Mouse (Mus musculus): ENCODE data around the gene Usp5. TPM values are rescaled to one million over a fixed set of nuclear protein-coding genes. Genes with fewer than 3 reads are reported as not detected.
A peak's percentile ranks its signal among the peaks of the same experiment; 100 is the strongest.

Usp5 gene
- polyA plus RNA-seq, 1 experiment from 2014 or later, result 178 TPM

DNA sequence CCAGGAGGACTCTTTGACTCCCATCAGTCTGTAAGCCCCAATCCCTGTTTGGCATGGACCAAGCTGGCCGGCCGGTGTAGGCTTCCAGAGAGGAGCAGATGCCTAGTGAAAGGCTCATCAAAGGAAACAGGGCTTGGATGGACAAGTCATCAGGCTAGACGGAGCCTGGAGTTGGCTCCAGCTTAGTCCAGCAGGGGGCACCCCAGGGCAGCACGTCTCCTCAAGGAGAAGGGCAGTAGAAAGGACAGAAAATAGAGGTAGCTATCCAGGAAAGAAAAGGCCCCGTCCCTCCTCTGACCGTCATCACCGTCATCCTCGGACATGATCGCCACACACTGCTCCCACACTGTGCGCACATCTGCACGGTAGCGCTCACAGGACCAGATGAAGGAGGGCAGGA, 30.4 kb upstream of the Usp5 start:
- Histone ChIP-seq H3K36me3 (ENCODE audit: poor library complexity, severe bottlenecking) (peaks cover 6% of the 10 kb centered on the region; the same call in 1 of the 2 replicates), H3K4me3 (no peak overlapping the region), H3K27me3 (no peaks in the 10 kb centered on the region), H3K4me2 (peak overlapping the region; percentile 36), H3K9me3 (replicated peaks) (no peaks in the 10 kb centered on the region), H3K4me1 (peaks cover 80% of the 10 kb centered on the region), H3K9ac (peak overlapping the region; percentile 45; the same call in 1 of the 2 replicates), H3K27ac (peak overlapping the region; percentile 44; the same call in 1 of the 2 replicates)
- ATAC-seq, result no peak
- 6% methylated on average over 12 of the region's 12 CpGs for WGBS

DNA sequence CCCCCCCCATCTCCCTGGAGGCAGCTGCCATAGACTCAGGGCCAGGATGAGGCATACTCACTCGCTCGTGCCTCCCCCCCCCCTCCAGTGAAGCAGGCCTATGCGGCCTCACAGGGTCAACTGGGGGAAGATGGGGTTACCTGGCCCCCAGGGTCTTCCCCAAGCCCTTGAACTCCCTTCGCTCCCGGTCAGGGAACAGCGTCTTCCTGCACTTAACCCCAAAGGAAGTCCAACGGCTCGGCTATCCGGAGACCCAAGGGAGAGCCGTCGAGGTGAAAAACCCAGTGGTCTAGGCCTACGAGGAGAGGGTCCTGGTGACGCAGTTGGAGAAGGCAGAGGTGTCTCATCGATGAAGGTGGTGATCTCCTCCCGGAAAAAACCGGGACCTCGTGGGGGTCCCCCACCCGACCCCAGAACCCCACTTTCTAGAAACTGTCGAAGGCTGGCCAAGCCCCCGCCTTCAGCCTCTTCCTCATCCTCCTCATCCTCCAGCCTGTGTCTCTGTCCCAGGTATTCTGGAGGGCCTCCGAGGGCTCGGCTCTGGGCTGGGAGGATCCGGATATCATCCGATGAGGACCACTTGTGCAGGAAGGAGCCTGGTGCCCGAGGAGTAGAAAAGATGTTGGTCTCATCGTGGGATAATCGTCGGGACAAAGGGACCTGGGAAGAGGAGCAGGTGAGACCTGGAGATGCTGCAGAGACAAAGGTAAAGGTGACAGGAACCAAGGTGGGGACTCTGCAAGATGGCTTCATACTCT, 29.5 kb upstream of the Usp5 start:
- 0 out of 2 replicates have a peak overlapping the region, but pooled peaks have one; percentile 76 for H3K4me2 ChIP-seq
- no peaks in the 10 kb centered on the region for H3K9me3 ChIP-seq (replicated peaks)
- no peak overlapping the region for H3K4me3 ChIP-seq
- no peak overlapping the region for H3K27ac ChIP-seq
- WGBS, result 81% methylated on average over 28 of the region's 28 CpGs
- H3K36me3 ChIP-seq (ENCODE audit: poor library complexity, severe bottlenecking), result peaks cover 7% of the 10 kb centered on the region
- ATAC-seq, result no peak
- H3K4me1 ChIP-seq, result peaks cover 76% of the 10 kb centered on the region
- H3K27me3 ChIP-seq, result no peaks in the 10 kb centered on the region
- H3K9ac ChIP-seq, result 0 out of 2 replicates have a peak overlapping the region, but pooled peaks have one; percentile 12

DNA sequence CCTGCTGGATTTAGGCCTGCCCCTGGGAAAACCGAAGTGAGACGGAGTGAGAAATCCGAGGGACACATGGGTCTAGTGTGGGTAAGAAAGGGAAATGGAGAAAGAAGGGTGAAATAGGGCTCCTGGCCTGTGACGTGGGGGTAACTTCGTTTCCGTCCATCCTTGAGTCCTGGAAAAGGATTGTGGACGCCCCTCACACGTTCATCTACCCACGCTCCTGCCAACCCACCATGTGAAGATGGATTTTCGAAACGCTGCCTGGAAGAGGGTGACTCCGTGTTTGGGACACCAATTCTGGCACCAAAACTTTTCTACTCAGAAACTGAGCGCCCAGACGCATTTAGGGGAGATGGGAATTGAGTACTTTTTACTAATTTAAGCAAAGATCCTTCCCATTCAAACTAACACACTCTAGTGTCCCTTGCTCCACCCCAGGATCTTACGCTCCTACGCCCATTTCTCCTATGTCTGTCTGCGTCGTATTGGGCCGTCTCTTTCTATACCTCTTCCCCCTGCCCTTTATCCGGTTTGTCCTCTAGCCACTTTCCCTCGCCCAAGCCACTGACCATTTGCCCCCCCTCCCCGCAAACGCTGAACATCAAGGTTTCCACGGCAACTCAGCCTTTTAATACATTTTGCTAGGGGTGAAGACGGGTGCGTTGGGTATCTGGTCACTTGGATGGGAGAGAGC, 28.7 kb upstream of the Usp5 start:
- H3K4me1 ChIP-seq, result peaks cover 69% of the 10 kb centered on the region
- WGBS, result 26% methylated on average over 26 of the region's 26 CpGs

DNA sequence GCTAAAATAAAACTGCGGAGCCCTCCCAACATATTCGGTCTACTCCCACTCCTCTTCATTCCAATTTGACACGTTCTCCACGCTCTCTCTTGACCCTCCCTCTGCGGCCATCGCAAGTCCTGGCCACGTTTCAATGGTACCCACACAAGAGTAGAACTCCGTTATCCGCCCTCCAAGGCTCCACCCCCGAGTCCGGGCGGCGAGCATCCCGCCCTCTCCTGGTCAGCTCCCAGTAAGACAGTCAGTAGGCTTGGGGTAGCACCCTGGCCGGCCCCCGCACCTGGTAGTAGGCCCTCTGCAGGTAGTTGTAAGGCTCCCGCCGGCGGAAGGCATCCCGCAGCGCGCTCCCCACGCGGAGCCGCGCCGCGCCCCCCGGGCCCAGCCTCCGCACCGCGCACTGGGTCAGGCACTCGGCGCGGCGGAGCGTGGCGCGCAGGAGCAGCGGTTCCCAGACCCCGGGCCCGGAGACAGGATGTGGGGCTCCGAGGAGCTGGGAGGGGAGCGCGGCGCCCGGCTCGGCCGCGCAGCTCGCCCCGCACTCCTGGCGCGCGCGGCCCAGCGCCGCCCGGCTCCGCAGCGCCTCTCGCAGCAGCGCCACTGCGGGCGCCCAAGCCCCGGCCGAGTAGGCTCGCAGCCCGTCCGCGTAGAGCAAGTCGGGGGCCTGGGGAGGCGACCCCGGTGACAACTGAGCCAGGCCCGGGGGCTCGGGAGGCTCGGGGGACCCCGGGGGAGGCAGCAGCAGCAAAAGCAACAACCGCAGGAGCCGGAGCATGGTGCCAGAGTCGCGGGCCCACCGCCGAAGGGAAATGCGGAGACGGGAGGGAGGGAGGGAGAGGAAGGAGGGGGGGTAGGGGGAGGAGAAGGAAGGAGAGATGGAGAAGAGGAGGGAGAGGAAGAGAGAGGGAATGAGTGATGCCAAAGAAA, 27.9 kb upstream of the Usp5 start, which contains the start of gene P3h3:
Gene P3h3 (minus strand): TSS at position 837 of the 924 bp plus-strand sequence.
- Histone ChIP-seq H3K4me2 (peak within 1 kb of the TSS; percentile 76), H3K27ac (peak within 1 kb of the TSS; percentile 97), H3K9me3 (replicated peaks) (no peaks in the 10 kb centered on the region), H3K27me3 (no peaks in the 10 kb centered on the region), H3K9ac (peak within 1 kb of the TSS; percentile 97), H3K36me3 (ENCODE audit: poor library complexity, severe bottlenecking) (peaks cover 20% of the 10 kb centered on the region), H3K4me1 (peaks cover 61% of the 10 kb centered on the region), H3K4me3 (peak within 1 kb of the TSS; percentile 77)
- ATAC-seq, result peak; percentile 88
- WGBS, result under 1% methylated on average over 52 of the region's 86 CpGs

More for the DNA sequence above, 28.7 kb upstream of the Usp5 start:
- no peaks in the 10 kb centered on the region for H3K27me3 ChIP-seq
- no peaks in the 10 kb centered on the region for H3K9me3 ChIP-seq (replicated peaks)
- H3K9ac ChIP-seq, result peak overlapping the region; percentile 97
- H3K36me3 ChIP-seq (ENCODE audit: poor library complexity, severe bottlenecking), result peaks cover 14% of the 10 kb centered on the region
- H3K4me3 ChIP-seq, result peak overlapping the region; percentile 77
- peak overlapping the region; percentile 97 for H3K27ac ChIP-seq
- H3K4me2 ChIP-seq, result peak overlapping the region; percentile 76
- ATAC-seq, result no peak

DNA sequence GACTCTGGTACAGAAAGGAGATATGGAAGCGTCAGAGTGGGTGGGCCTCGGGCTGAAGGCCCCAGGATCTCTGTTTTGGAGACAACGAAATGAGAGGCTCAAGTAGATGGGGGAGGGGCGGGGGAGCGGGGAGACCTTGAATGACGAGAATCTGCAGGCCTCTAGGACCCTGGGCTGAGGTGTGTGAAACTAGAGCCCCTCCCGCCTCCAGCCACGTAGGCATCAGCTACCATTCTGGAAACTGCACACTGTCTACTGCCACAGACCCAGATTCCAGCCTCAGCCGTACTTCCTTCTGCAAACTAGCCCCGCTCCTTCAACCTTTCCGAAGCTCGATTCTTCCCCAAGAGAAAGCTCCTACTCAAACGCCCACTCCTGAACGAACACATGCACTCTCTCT, 27.0 kb upstream of the Usp5 start:
- WGBS, result 6% methylated on average over 13 of the region's 14 CpGs
- Histone ChIP-seq H3K27me3 (no peaks in the 10 kb centered on the region), H3K36me3 (ENCODE audit: poor library complexity, severe bottlenecking) (peaks cover 24% of the 10 kb centered on the region), H3K9ac (peak overlapping the region; percentile 97), H3K9me3 (replicated peaks) (no peaks in the 10 kb centered on the region), H3K4me2 (peak overlapping the region; percentile 76), H3K27ac (peak overlapping the region; percentile 97), H3K4me1 (peaks cover 53% of the 10 kb centered on the region), H3K4me3 (peak overlapping the region; percentile 77)
- ATAC-seq, result peak; percentile 52

DNA sequence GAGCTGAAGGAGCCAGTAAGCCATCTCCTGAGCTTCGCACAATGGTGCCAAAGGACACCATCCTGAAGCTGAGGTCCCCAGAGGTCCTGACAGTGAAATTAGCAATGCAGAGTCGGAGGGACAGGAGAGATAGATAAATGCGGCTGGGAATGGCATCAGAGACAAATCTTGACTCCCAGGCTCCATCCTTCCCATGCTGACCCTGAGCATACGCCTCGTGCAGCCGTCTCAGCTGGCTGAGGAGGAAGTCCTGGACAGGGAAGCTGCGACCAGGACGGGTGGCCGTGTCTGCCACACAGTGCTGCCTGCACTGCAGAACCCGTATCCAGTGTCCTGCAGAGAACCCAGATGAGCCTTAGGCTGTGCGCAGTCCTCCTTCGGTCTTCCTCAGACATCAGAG, 25.4 kb upstream of the Usp5 start:
- Histone ChIP-seq H3K4me1 (peaks cover 36% of the 10 kb centered on the region), H3K9ac (no peak overlapping the region), H3K4me2 (no peak overlapping the region), H3K4me3 (no peak overlapping the region), H3K27me3 (no peaks in the 10 kb centered on the region), H3K27ac (no peak overlapping the region; the same call in 1 of the 2 replicates), H3K9me3 (replicated peaks) (no peaks in the 10 kb centered on the region), H3K36me3 (ENCODE audit: poor library complexity, severe bottlenecking) (peaks cover 18% of the 10 kb centered on the region)
- WGBS, result 79% methylated on average over 12 of the region's 12 CpGs
- no peak for ATAC-seq

DNA sequence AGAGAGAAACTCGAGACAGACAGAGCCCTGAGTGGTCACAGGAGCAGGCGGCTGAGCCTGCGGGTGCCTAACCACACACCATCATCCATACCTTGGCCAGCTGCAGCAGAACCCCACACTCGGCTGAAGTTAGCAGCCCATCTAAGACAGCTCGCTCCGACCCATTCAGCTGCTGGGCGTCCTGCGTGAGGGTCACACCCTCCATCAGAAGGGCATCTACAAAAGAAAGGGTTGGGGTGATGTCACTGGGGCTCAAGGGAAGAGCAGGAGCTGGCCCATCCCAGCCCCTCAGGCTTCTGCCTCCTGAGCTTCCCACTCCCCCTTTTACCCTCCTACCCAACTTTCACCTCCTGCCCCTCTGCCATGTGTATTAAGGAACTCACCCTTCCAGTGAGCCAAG, 21.3 kb upstream of the Usp5 start:
- 70% methylated on average over 8 of the region's 8 CpGs for WGBS
- no peak for ATAC-seq
- Histone ChIP-seq H3K36me3 (ENCODE audit: poor library complexity, severe bottlenecking) (peaks cover 32% of the 10 kb centered on the region), H3K4me2 (no peak overlapping the region), H3K27ac (no peak overlapping the region), H3K27me3 (no peaks in the 10 kb centered on the region), H3K4me1 (peaks cover 14% of the 10 kb centered on the region), H3K9ac (no peak overlapping the region), H3K4me3 (no peak overlapping the region), H3K9me3 (replicated peaks) (no peaks in the 10 kb centered on the region)

DNA sequence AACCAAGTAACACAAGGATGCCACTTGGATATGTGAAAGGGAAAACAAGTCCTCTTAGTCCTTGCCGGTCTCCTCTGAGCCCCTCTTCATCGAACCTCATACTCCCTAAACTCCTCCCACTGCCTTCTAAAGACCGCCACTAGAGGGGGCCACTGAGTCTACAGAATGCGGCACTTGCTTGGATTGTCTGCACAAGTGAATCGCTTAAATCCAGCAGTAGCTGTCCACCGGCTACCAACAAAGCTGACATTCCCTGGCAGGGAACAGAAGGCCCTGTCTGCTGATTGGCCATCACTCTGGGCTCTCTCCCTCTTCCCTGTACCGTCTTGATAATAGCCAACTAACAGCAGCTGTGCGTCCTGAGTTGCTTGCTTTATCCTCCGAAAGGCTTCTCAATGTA, 18.0 kb upstream of the Usp5 start:
- peak; percentile 96 for ATAC-seq
- Histone ChIP-seq H3K36me3 (ENCODE audit: poor library complexity, severe bottlenecking) (peaks cover 35% of the 10 kb centered on the region), H3K4me3 (no peak overlapping the region), H3K27me3 (no peaks in the 10 kb centered on the region), H3K4me2 (peak overlapping the region; percentile 34; the same call in 1 of the 2 replicates), H3K9me3 (replicated peaks) (no peaks in the 10 kb centered on the region), H3K4me1 (peaks cover 5% of the 10 kb centered on the region; the same call in 1 of the 2 replicates), H3K27ac (peak overlapping the region; percentile 49), H3K9ac (no peak overlapping the region)
- 4% methylated on average over 9 of the region's 9 CpGs for WGBS

DNA sequence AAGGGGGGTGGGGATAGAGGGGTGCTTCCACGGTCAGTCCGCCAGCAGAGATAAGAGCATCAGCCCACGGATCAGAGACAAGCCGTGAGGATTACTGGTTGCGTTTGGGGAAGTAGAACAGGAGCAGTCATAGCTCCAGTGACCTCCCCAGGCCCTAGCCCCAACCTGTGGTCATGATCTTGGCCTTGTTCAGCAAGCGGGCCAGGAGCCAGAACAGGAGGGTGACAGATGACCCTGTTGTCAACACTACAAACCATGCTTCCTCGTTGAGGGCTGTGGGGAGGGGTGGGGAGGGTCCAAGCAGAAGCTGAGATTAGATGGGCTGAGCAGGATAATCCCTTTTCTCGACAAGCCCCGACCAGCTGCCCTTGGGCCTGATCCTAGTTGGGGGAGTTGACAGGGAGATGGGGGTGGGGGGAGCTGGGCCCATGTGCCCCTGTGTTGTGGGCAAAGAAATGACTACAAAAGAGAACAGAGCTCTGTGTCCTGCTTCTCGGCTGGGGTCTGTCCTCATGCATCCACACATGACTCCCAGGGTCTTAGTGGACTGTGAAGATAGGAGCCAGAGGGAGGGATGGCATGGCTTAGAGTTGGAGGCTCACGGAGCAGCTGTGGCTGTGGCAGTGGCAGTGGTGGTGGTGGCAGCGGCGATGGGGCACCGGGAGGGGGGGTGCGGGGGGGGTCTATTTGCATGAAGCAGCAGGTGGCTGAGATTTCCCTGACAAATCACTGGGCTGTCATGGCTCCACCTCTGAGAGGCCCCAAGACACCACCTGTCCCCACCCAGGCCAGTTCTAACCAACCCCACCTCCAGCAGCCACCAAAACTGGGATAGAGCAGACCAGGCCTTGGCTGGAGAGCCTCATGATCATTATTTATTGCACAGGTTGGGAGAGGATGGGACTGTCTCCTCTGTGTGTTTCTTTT, 11.2 kb upstream of the Usp5 start, which contains the start of gene Gnb3:
Gene Gnb3 (minus strand): TSS at position 35 of the 927 bp plus-strand sequence.
- H3K4me3 ChIP-seq, result no peak within 1 kb of the TSS
- 29% methylated on average over 15 of the region's 15 CpGs for WGBS
- peak within 1 kb of the TSS; percentile 45 for H3K9ac ChIP-seq
- no peaks in the 10 kb centered on the region for H3K27me3 ChIP-seq
- peaks cover 26% of the 10 kb centered on the region for H3K36me3 ChIP-seq (ENCODE audit: poor library complexity, severe bottlenecking)
- H3K27ac ChIP-seq, result 0 out of 2 replicates have a peak within 1 kb of the TSS, but pooled peaks have one; percentile 8
- H3K4me2 ChIP-seq, result no peak within 1 kb of the TSS
- H3K4me1 ChIP-seq, result peaks cover 15% of the 10 kb centered on the region
- peak; percentile 19; the same call in 1 of the 2 replicates for ATAC-seq
- no peaks in the 10 kb centered on the region for H3K9me3 ChIP-seq (replicated peaks)

DNA sequence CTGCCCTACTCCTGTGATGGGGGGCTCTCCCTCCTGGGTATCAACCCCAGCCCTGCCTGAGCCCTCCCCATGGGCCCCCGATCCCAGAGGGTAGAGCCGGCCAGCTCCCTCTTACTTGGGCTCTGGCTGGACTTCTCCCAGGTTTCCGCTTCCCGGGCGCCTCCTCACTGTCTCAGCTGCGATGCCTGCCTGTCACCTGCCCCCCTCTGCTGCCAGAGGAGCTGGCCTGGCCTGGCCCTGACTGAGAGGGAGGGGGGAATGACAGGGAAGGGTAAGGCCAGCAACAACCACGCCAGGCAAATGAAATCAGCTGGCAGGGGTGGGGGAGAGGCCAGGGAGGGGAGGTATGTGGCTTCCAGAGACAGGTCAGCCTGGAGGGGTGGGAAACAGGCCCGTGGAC, 10.5 kb upstream of the Usp5 start:
- peak; percentile 20; the same call in 1 of the 2 replicates for ATAC-seq
- Histone ChIP-seq H3K27me3 (no peaks in the 10 kb centered on the region), H3K4me3 (no peak overlapping the region), H3K27ac (0 out of 2 replicates have a peak overlapping the region, but pooled peaks have one; percentile 8), H3K4me2 (no peak overlapping the region), H3K36me3 (ENCODE audit: poor library complexity, severe bottlenecking) (peaks cover 25% of the 10 kb centered on the region), H3K9ac (peak overlapping the region; percentile 45), H3K9me3 (replicated peaks) (no peaks in the 10 kb centered on the region), H3K4me1 (peaks cover 15% of the 10 kb centered on the region)
- WGBS, result 16% methylated on average over 8 of the region's 8 CpGs
